Mouse (Mus musculus): ENCODE results near the gene Mapk11.
A peak's percentile ranks its signal among the peaks of the same experiment; 100 is the strongest.

Gene Mapk11

GRCm38 (mm10) chr15:89140048-89140658 is 9.3 kb downstream of the Mapk11 start:
- DNase-seq, result peak; percentile 50

GRCm38 (mm10) chr15:89138531-89138930 is 10.9 kb downstream of the Mapk11 start:
- no peak for DNase-seq

- no peak for DNase-seq
These were observed 11.4 kb downstream of the Mapk11 start for GRCm38 (mm10) chr15:89138046-89138405.

GRCm38 (mm10) chr15:89137378-89138045 is 11.9 kb downstream of the Mapk11 start:
- no peak for DNase-seq

- no peak for DNase-seq
These were observed 12.8 kb downstream of the Mapk11 start for GRCm38 (mm10) chr15:89136461-89137155.

- no peak for DNase-seq
These were observed 18.1 kb downstream of the Mapk11 start for GRCm38 (mm10) chr15:89131316-89131715.

GRCm38 (mm10) chr15:89130245-89130644 is 19.2 kb downstream of the Mapk11 start:
- no peak for DNase-seq

- peak; percentile 88 for DNase-seq
These were observed 20.8 kb downstream of the Mapk11 start, which contains the start of gene Hdac10 for GRCm38 (mm10) chr15:89128382-89129350. Gene Hdac10, minus strand, starts transcription at chr15:89128700.

- no peak for DNase-seq
These were observed 22.0 kb downstream of the Mapk11 start for GRCm38 (mm10) chr15:89127364-89127940.

GRCm38 (mm10) chr15:89126622-89127021 is 22.8 kb downstream of the Mapk11 start:
- DNase-seq, result no peak

- no peak for DNase-seq
These were observed 24.1 kb downstream of the Mapk11 start for GRCm38 (mm10) chr15:89125351-89125750.

- DNase-seq, result no peak
These were observed 25.1 kb downstream of the Mapk11 start for GRCm38 (mm10) chr15:89124312-89124711.

- DNase-seq, result no peak
These were observed 25.8 kb downstream of the Mapk11 start for GRCm38 (mm10) chr15:89123595-89123994.

GRCm38 (mm10) chr15:89122649-89123366 is 26.6 kb downstream of the Mapk11 start, which contains the start of gene Tubgcp6:
Gene Tubgcp6, minus strand, starts transcription at chr15:89123112.
- peak; percentile 96 for DNase-seq

GRCm38 (mm10) chr15:89118007-89118406 is 31.4 kb downstream of the Mapk11 start:
- DNase-seq, result no peak

- no peak for DNase-seq
These were observed 39.3 kb downstream of the Mapk11 start for GRCm38 (mm10) chr15:89110147-89110546.

- DNase-seq, result no peak
These were observed 42.5 kb downstream of the Mapk11 start for GRCm38 (mm10) chr15:89106976-89107375.

GRCm38 (mm10) chr15:89106073-89106472 is 43.4 kb downstream of the Mapk11 start:
- no peak for DNase-seq

- no peak for DNase-seq
These were observed 45.0 kb downstream of the Mapk11 start for GRCm38 (mm10) chr15:89104425-89104824.

GRCm38 (mm10) chr15:89103921-89104320 is 45.5 kb downstream of the Mapk11 start:
- no peak for DNase-seq

GRCm38 (mm10) chr15:89102646-89103045 is 46.8 kb downstream of the Mapk11 start:
- DNase-seq, result no peak

- no peak for DNase-seq
These were observed 48.6 kb downstream of the Mapk11 start for GRCm38 (mm10) chr15:89100823-89101222.
